Mouse (Mus musculus): ENCODE measurements around the gene Lhfpl3.
"Not testable (repeated sequence)": the region's sequence is repeated elsewhere in the genome, so short reads cannot be mapped to it uniquely, and the experiment has no call there.

Gene Lhfpl3

DNA sequence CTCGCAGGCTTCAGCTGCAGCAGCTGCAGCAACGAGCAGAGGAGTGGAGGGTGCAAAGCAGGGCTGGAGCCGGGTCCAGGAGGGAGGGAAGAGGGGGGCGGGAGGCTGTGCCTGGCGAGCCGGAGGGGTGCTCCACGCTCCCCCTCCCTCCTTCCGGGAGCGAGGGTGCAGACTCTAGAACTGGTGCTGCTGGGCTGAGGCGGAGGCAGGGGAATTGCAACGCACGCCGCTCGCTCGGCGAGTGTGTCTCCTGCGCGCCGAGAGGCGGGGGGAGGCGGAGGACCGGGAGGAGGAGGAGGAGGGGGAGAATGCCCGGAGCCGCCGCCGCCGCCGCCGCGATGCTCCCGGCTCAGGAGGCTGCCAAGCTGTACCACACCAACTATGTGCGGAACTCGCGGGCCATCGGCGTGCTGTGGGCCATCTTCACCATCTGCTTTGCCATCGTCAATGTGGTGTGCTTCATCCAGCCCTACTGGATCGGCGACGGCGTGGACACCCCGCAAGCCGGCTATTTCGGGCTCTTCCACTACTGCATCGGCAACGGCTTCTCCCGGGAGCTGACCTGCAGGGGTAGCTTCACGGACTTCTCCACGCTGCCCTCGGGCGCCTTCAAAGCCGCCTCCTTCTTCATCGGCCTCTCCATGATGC lies at the start of gene Lhfpl3:
Gene Lhfpl3 (plus strand): TSS at position 175 of the 648 bp plus-strand sequence.
- DNase-seq (ENCODE audit: low read depth, low spot score): peak; percentile 61

- DNase-seq (ENCODE audit: low read depth, low spot score): not testable (repeated sequence)
These were observed 39.6 kb upstream of the Lhfpl3 start for GRCm38 (mm10) chr5:22706271-22706670.

- DNase-seq (ENCODE audit: low read depth, low spot score): no peak
These were observed 352 bp upstream of the Lhfpl3 start for GRCm38 (mm10) chr5:22745529-22745884.

DNA sequence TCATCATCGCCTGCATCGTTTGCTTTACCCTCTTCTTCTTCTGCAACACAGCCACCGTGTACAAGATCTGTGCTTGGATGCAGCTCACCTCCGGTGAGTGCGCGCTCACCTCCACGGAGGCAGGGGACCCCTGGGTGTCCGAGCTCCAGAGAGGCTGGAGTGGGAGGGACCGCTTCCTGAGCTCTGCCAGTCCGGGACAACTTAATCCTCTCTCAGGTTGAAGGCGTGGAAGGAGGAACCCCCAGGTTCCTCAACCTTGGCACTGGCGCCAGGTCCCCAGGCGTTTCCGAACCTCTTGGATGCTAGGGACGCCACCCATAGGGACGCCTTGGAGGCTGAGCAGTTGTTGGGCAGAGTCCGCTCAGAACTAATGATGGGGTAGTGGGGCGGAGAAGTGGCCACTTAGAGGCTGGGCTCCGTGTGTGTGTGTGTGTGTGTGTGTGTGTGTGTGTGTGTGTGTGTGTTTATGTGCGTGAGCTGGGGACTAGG lies 718 bp downstream of the Lhfpl3 start:
- no peak for DNase-seq (ENCODE audit: low read depth, low spot score)

DNA sequence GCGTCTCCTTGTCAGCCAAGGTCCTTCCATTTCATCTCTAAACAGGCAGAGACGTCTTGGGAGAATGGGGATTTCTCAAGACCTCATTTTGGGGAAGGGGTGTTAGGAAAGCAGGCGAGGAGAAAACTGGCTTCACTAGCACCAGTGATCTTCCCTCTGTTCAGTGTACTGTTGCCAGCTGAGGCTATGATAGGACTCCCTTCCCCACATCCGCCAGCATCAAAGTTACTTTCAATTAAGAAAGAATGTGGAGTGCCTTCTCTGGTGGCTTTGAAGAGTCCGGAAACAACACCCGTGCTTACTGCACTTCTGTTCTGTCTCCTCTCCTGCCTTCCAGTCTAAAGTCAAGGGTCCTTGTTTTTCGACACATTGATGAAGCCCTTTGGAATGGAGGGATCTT lies 1.4 kb downstream of the Lhfpl3 start:
- DNase-seq (ENCODE audit: low read depth, low spot score): no peak

DNA sequence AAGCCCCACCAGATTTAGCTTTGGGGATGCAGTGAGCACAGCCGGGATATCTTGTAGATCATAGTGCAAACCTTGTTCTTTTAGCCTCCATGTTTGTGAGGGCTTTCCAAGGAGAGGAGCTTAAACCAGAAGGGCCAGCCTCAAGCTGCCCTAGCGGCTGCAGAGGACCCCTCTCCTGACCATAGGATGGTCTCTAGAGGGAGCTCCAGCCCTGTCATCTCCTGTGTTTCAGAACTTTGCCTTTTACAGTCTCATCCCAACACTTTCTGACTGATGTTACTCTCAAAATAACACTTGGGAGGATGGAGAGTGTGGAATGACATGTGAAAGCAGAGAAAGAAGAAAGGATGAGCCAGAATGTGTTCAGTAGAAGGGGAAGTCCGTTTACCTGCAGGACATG lies 11.4 kb downstream of the Lhfpl3 start:
- DNase-seq (ENCODE audit: low read depth, low spot score): no peak

- DNase-seq (ENCODE audit: low read depth, low spot score): no peak
These were observed 24.9 kb downstream of the Lhfpl3 start for GRCm38 (mm10) chr5:22770726-22771125.

GRCm38 (mm10) chr5:22795361-22795760 lies 49.5 kb downstream of the Lhfpl3 start:
- no peak for DNase-seq (ENCODE audit: low read depth, low spot score)

DNA sequence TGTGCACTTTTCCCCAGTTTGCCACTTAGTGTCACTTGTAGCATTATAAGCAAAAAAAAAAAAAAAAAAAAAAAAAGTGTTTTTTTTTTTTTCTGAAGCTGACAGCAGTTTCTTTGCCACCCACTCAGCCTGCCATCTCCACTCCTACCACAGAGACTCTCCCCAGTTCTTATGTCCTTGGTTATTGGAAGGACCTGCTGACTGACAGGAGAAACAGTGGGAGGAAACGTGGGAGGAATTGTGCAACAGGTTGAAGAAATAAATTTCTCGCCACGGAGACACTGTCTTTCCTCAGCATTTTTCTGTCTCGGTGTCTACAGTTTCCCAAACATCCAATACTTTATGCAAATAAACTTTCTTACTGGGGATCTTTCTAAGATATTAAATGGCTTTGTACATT lies 67.6 kb downstream of the Lhfpl3 start:
- no peak for DNase-seq (ENCODE audit: low read depth, low spot score)

DNA sequence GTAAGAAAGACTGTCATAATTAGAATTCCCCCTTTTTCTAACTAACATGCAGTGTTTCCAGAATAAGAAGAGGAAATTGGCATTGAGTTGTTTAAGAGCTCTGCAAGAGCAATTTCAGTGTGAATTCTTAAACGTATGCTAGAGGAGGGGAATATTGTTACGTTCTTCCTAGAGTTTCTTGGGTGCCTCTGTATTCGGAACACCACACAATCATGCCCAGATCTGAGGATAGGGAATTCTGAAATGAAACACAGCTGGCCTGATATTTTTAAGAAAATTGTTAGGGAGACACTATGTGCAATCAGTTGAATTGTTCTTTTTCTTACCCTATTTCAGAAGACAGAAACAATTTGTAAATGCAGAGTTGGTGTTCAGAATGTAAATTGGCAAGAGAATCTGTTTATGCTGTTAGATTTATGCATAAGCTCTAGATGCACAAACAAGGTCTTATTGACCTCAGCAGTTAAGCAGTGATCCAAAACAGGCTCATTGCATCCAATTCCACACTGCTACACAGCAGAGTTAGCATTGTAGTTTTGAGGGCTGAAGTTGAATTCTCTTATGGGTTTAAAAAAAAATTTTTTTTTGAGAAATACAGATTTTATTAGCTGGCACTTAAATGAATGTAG lies 84.1 kb downstream of the Lhfpl3 start:
- no peak for DNase-seq (ENCODE audit: low read depth, low spot score)

DNA sequence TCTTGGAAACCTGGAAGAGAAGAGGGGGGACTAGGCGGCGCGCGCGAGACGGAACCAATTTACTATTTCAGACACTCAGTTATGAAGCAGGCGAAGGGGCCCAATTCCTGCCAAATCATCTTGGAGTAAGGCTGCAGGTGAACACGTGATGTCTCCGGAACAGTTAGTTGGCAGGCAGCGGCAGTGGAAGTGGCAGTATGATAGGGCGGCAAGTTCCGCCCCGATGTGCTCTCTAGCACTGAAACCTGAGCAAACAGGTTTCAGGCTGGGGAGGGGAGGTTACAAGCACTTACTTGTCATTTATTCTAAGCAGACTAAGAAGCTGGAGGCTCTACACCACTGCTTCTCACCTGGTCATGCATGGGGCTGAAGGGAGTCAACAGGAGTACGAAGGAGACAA lies 105.7 kb downstream of the Lhfpl3 start:
- DNase-seq (ENCODE audit: low read depth, low spot score): peak; percentile 9

DNA sequence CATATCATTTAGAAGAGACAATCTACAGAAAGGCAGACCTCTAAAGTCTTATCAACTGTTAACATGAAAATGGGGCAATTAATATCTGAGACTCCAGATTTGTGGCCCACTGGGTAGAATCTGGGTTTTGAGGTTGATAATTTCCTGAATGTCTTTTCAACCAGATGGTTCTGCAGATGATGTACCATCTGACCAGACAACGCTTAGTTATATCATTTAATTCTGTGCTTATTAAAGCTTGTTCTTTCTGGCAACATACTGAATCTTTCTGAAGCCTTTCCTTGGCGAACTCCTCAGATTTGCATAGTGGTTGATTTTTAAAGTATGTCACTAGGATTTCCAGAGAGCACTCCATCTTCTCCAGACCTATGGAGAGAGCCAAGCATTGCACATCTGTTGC lies 107.6 kb downstream of the Lhfpl3 start:
- DNase-seq (ENCODE audit: low read depth, low spot score): no peak

DNA sequence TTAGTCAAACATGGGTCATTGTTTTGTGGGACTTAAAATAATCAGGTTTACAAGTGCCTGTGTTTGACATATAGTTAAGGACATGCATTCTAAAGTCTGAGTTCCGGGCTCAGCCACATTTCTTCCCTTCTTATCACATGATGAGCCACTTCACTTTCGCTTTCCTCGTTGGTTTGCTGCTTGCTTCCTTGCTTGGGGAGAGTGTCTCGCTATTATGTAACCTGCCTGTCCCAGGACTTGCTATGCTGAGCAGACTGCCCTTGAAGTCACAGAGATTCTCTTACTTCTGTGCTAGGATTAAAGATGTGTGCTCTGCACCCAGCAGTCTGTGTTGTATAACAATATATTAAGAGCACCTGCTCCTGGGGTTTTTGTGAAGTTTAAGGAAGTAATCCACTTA lies 110.6 kb downstream of the Lhfpl3 start:
- no peak for DNase-seq (ENCODE audit: low read depth, low spot score)

DNA sequence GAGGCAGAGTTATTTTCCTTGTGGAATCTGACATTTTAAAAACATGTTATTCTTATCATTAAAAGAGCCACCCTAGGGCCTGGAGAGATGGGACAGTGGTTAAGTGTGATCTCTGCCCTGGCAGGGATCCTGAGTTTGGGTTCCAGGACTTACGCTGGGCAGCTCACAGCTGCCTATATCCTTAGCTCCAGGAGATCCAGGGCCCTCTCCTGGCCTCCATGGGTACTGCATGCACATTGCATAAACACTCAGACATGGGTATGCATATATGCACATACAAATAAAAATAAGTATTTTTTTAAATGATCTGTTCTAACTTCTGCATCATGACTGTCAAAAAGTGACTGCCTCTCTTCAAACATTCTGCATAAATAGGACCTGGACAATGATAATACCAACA lies 115.5 kb downstream of the Lhfpl3 start:
- DNase-seq (ENCODE audit: low read depth, low spot score): no peak

GRCm38 (mm10) chr5:22869031-22869430 lies 123.2 kb downstream of the Lhfpl3 start:
- DNase-seq (ENCODE audit: low read depth, low spot score): no peak

DNA sequence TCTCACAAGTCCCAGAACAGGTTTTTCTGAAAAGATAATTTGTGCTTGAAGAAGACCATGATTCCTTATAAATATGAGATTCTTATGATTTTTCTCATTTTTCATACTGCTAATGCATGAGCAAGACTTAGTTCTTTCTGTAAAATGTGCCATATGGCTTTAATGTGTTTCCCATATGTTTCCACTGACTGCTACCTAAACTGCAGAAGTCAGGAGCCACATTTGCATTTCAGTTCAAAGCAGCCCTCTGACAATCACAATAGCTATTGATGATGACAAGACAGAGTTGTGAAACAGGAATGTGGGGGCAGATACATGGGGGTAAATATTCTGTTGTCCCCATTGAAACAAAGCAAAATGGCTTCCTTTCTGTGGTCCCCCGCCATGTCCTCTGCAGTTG lies 126.6 kb downstream of the Lhfpl3 start:
- DNase-seq (ENCODE audit: low read depth, low spot score): no peak

- DNase-seq (ENCODE audit: low read depth, low spot score): no peak
These were observed 142.5 kb downstream of the Lhfpl3 start for GRCm38 (mm10) chr5:22888345-22888744.

GRCm38 (mm10) chr5:22889481-22889880 lies 143.6 kb downstream of the Lhfpl3 start:
- DNase-seq (ENCODE audit: low read depth, low spot score): no peak

- DNase-seq (ENCODE audit: low read depth, low spot score): no peak
These were observed 151.4 kb downstream of the Lhfpl3 start for GRCm38 (mm10) chr5:22897228-22897627.

DNA sequence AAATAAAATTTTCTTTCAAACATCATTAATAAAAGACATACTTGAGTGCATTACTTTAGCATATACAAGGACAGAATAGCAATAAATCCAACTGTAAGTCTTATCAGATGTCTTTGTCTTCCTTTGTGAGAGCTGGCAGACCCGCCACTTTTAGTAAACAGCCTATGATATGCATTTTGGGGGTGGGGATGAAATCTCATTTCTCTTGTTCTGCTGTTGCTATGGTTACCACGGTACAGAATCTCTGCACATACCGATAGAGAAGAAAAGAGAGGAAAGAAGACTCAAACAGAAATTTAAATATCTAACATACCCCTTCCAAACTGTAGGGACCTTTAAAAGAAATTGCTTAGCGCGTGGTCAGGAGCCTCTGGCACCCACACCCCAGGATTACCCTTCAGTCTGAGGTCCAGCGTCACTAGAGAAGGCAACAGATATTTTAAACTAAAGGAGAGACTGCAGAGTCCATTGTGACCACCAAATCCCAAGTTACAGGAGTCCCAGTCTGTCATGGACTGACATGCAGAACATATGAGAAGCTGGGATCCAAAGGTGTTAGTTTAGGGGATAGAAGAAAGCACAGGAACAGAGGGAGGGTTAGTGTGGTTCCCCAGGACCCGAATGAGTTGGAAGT lies 151.9 kb downstream of the Lhfpl3 start:
- DNase-seq (ENCODE audit: low read depth, low spot score): peak; percentile 3

DNA sequence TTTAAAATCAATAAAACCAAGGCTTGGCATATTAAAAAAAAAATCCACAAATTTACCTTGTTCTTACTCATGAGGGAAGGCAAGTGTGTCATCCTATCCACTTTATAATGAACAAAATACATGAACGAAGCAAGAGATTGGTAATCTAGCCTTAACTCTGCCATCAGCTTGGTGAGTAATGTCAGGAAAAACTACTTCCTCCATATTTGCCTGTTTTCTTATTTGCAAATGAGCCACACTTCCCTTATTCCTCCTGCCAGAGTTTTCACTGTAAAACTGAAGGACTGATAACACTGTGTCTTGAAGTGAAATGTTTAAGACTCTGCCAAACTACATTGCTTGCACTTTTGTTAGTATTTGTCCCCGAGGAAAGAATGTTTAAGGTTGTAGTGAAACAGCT lies 152.7 kb downstream of the Lhfpl3 start:
- no peak for DNase-seq (ENCODE audit: low read depth, low spot score)

DNA sequence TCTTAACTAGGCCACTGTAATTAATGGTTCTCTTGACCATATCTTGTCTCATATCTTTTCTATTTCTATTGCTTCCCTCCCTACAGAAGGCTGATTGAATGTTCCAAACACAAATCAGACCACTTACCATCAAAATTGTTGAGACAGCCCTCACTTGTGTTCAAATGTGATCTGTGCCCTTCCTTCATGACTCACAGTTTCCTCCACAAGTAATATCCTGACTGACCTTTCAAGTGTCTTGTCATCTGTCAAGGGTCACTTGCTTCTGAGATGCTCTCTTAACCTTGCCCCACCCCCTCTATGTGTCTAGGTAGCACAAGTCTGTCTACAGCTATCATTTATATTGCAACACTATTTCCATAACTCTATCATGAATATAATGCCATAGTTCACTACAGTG lies 154.1 kb downstream of the Lhfpl3 start:
- DNase-seq (ENCODE audit: low read depth, low spot score): no peak

- DNase-seq (ENCODE audit: low read depth, low spot score): no peak
These were observed 171.3 kb downstream of the Lhfpl3 start for GRCm38 (mm10) chr5:22917197-22917596.
